Mouse (Mus musculus) liver, adult 2 months (tissue): ENCODE results near the gene Fsd1. TPM values are rescaled to one million over a fixed set of nuclear protein-coding genes. Genes with fewer than 3 reads are reported as not detected.

Experiments used
- DNase-seq: peaks from one replicate; pipeline ENCODE4 v3.0.0-alpha.2; 2011; ENCODE audit warnings: low read depth, low spot score; ENCODE audit errors: extremely low read depth
- H3K27ac ChIP-seq: fragments of 200-500 bp; replicated peaks from 2 replicates; pipeline ENCODE4 v1.5.1; 2012; ENCODE audit warnings: low read depth, mild to moderate bottlenecking, control low read depth, inconsistent platforms, low read length; ENCODE audit not compliant: insufficient read depth
- H3K27me3 ChIP-seq: fragments of 200-500 bp; 2 replicates; pipeline ENCODE4 v1.6.1; 2012; ENCODE audit warnings: mild to moderate bottlenecking, moderate library complexity, low read length, inconsistent platforms; ENCODE audit not compliant: control insufficient read depth, insufficient read depth
- H3K36me3 ChIP-seq: fragments of 200-500 bp; 2 replicates; pipeline ENCODE4 v1.6.1; 2012; ENCODE audit warnings: low read length, inconsistent platforms; ENCODE audit not compliant: control insufficient read depth, insufficient read depth
- H3K4me1 ChIP-seq: fragments of 200-500 bp; 2 replicates; pipeline ENCODE4 v1.6.1; 2011; ENCODE audit warnings: low read length; ENCODE audit not compliant: control insufficient read depth, insufficient read depth
- H3K4me3 ChIP-seq: fragments of 200-500 bp; 2 replicates; pipeline ENCODE4 v1.5.1; 2011; ENCODE audit warnings: low read depth, mild to moderate bottlenecking, control low read depth, low read length, moderate library complexity; ENCODE audit not compliant: insufficient read depth
- H3K79me2 ChIP-seq: fragments of 200-500 bp; 2 replicates; pipeline ENCODE4 v1.6.1; 2012; ENCODE audit warnings: inconsistent platforms, mild to moderate bottlenecking, low read length, moderate library complexity; ENCODE audit not compliant: control insufficient read depth, insufficient read depth
- H3K9ac ChIP-seq: fragments of 200-500 bp; 2 replicates; pipeline ENCODE4 v1.6.1; 2012; ENCODE audit warnings: low read depth, mild to moderate bottlenecking, control low read depth, inconsistent platforms, low read length
- CTCF ChIP-seq: fragments of 200-500 bp; IDR thresholded peaks from 2 replicates; pipeline ENCODE4 v1.5.1; 2011; ENCODE audit warnings: low read depth, low read length, control low read depth
- POLR2A ChIP-seq: fragments of 200-500 bp; IDR thresholded peaks from 2 replicates; pipeline ENCODE4 v1.6.1; 2011; ENCODE audit warnings: low read length, control low read depth; ENCODE audit not compliant: insufficient read depth; ENCODE audit errors: extremely low read depth
- WGBS: fragments of 180-500 bp; shearing (Covaris S2); methylation state at CpG from one replicate; pipeline ENCODE4 v1.1.7; 2018; 5-methylcytosine and 5-hydroxymethylcytosine counted together
- polyA plus RNA-seq: library from polyadenylated mRNA; depleted of rRNA; stranded (reverse); fragments of >200 nt; gene quantifications from 2 replicates; pipeline ENCODE4 v1.2.3, GENCODE M21; 2012
- total RNA-seq: library from RNA; depleted of rRNA; stranded (reverse); fragments of >200 nt; gene quantifications from 2 replicates; pipeline ENCODE4 v1.2.3, GENCODE M21; 2014

Fsd1 gene
- total and polyA plus RNA-seq, 2 experiments, result not detected

DNA sequence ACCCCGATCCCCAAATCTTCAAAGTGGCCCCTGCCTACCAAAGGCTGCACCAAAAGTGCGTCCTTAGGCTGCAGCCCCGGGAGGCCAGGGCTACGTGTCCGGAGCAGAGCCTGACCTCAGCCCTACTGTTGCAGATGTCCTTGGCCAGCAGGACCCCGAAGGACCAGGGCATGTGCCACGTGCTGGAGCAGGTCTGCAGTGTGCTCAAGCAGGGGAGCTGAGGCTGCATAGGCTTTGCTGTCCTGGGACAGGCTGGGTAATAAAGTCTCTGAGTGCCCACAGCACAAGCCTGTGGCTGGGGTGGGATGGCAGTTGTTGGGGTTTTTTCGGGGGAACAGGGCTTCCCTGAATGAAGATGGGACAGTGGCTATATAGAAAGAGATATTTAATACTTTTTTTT, 30.1 kb downstream of the Fsd1 start:
- peaks cover 4% of the 10 kb centered on the region; the same call in 1 of the 2 replicates for H3K36me3 ChIP-seq
- H3K27me3 ChIP-seq, result no peaks in the 10 kb centered on the region
- no peaks in the 10 kb centered on the region for H3K4me1 ChIP-seq
- no peaks in the 10 kb centered on the region; the same call in 1 of the 2 replicates for H3K79me2 ChIP-seq
- no peak for DNase-seq
- WGBS, result 87% methylated on average over 8 of the region's 8 CpGs
- TF ChIP-seq CTCF, result no peak
- no peak for TF ChIP-seq POLR2A
- H3K9ac ChIP-seq, result no peak overlapping the region
- H3K27ac ChIP-seq, result no peak overlapping the region
- H3K4me3 ChIP-seq, result no peak overlapping the region

- 83% methylated on average over 15 of the region's 15 CpGs for WGBS
- Histone ChIP-seq H3K27ac (no peak overlapping the region), H3K9ac (no peak overlapping the region), H3K4me1 (peaks cover 6% of the 10 kb centered on the region; the same call in 1 of the 2 replicates), H3K79me2 (peaks cover 1% of the 10 kb centered on the region; the same call in 1 of the 2 replicates), H3K4me3 (no peak overlapping the region), H3K36me3 (peaks cover 4% of the 10 kb centered on the region; the same call in 1 of the 2 replicates), H3K27me3 (no peaks in the 10 kb centered on the region)
- DNase-seq, result no peak
- no peak for TF ChIP-seq CTCF
- TF ChIP-seq POLR2A, result no peak
These were observed 30.8 kb downstream of the Fsd1 start for GRCm38 (mm10) chr17:56016793-56017785.

- Histone ChIP-seq H3K27ac (no peak overlapping the region), H3K27me3 (no peaks in the 10 kb centered on the region), H3K4me1 (peaks cover 6% of the 10 kb centered on the region; the same call in 1 of the 2 replicates), H3K4me3 (no peak overlapping the region), H3K79me2 (peaks cover 9% of the 10 kb centered on the region; the same call in 1 of the 2 replicates), H3K9ac (no peak overlapping the region), H3K36me3 (peaks cover 4% of the 10 kb centered on the region; the same call in 1 of the 2 replicates)
- no peak for DNase-seq
- no peak for TF ChIP-seq POLR2A
- no peak for TF ChIP-seq CTCF
- WGBS, result 89% methylated on average over 7 of the region's 7 CpGs
These were observed 31.5 kb downstream of the Fsd1 start for GRCm38 (mm10) chr17:56017848-56018247.

GRCm38 (mm10) chr17:56018347-56019131, 32.2 kb downstream of the Fsd1 start:
- Histone ChIP-seq H3K4me3 (no peak overlapping the region), H3K36me3 (peaks cover 4% of the 10 kb centered on the region; the same call in 1 of the 2 replicates), H3K27me3 (no peaks in the 10 kb centered on the region), H3K27ac (no peak overlapping the region), H3K4me1 (peaks cover 9% of the 10 kb centered on the region; the same call in 1 of the 2 replicates), H3K79me2 (peaks cover 13% of the 10 kb centered on the region; the same call in 1 of the 2 replicates), H3K9ac (no peak overlapping the region)
- 70% methylated on average over 20 of the region's 20 CpGs for WGBS
- TF ChIP-seq CTCF (peak; percentile 85), POLR2A (no peak)
- DNase-seq, result peak; percentile 46

DNA sequence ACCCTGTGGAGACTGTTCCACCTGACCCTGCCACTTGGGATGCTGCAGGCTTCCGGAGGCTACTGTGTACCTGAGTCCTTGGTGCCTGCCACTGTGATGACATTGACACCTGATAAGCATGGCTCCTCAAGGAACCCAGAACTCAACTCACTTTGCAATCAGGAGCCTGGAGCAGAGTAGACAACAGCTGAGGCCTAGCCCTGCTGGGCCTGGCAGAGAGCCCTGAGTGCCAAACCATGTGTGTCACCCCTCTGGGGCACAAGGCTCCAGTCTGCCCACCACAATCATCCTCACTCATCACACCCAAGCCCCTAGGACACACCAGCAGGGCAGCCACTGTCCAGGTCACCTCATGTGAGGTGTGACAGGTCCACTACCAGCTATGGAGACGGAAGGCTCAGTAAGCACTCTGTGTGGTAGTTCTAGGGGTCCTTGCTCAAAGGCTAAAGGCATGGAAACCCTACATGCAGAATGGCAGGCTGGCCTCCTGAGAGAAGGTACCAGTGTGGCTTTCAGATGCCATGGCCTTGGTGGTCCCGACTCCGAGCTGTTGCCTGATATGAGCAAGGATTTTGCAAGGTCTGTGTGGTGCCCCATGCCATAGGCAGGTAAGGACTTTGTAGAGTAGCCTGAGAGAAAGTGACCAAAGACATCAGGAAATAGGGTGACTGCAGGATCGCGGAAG, 34.2 kb downstream of the Fsd1 start:
- Histone ChIP-seq H3K4me3 (no peak overlapping the region), H3K27ac (no peak overlapping the region), H3K9ac (no peak overlapping the region), H3K27me3 (no peaks in the 10 kb centered on the region), H3K4me1 (peaks cover 13% of the 10 kb centered on the region; the same call in 1 of the 2 replicates), H3K79me2 (peaks cover 28% of the 10 kb centered on the region; the same call in 1 of the 2 replicates), H3K36me3 (peaks cover 2% of the 10 kb centered on the region; the same call in 1 of the 2 replicates)
- DNase-seq, result no peak
- TF ChIP-seq POLR2A, result no peak
- no peak for TF ChIP-seq CTCF
- 89% methylated on average over 6 of the region's 6 CpGs for WGBS
